Mouse (Mus musculus): ENCODE measurements around the gene Lgmn. TPM values are rescaled to one million over a fixed set of nuclear protein-coding genes. Genes with fewer than 3 reads are reported as not detected.

Gene Lgmn
- polyA plus RNA-seq, 1 experiment from 2014 or later, result 84.1 TPM

GRCm38 (mm10) chr12:102382180-102382579 lies 57.4 kb downstream of the Lgmn start:
- ATAC-seq, result no peak
- Histone ChIP-seq H3K36me3 (peaks cover 5% of the 10 kb centered on the region; the same call in 1 of the 2 replicates), H3K27ac (no peak overlapping the region), H3K4me2 (replicated peaks) (no peak overlapping the region), H3K4me3 (replicated peaks) (no peak overlapping the region), H3K9ac (no peak overlapping the region), H3K27me3 (replicated peaks) (no peaks in the 10 kb centered on the region), H3K9me3 (no peaks in the 10 kb centered on the region), H3K4me1 (replicated peaks) (no peaks in the 10 kb centered on the region)
- WGBS, result 80% methylated on average over 8 of the region's 8 CpGs

GRCm38 (mm10) chr12:102372322-102372721 lies 67.3 kb downstream of the Lgmn start:
- Histone ChIP-seq H3K36me3 (peaks cover 8% of the 10 kb centered on the region), H3K9ac (no peak overlapping the region), H3K4me1 (replicated peaks) (peaks cover 8% of the 10 kb centered on the region), H3K9me3 (no peaks in the 10 kb centered on the region), H3K27me3 (replicated peaks) (no peaks in the 10 kb centered on the region), H3K4me2 (replicated peaks) (no peak overlapping the region), H3K27ac (no peak overlapping the region), H3K4me3 (replicated peaks) (no peak overlapping the region)
- WGBS, result 88% methylated on average over 3 of the region's 3 CpGs
- no peak for ATAC-seq

GRCm38 (mm10) chr12:102370931-102371500 lies 68.6 kb downstream of the Lgmn start:
- H3K4me1 ChIP-seq (replicated peaks), result peaks cover 8% of the 10 kb centered on the region
- no peaks in the 10 kb centered on the region for H3K27me3 ChIP-seq (replicated peaks)
- H3K36me3 ChIP-seq, result peaks cover 8% of the 10 kb centered on the region
- H3K4me2 ChIP-seq (replicated peaks), result no peak overlapping the region
- H3K4me3 ChIP-seq (replicated peaks), result no peak overlapping the region
- 79% methylated on average over 4 of the region's 4 CpGs for WGBS
- no peak for ATAC-seq
- no peak overlapping the region for H3K9ac ChIP-seq
- H3K9me3 ChIP-seq, result no peaks in the 10 kb centered on the region
- H3K27ac ChIP-seq, result no peak overlapping the region

GRCm38 (mm10) chr12:102369488-102370235 lies 70.0 kb downstream of the Lgmn start:
- no peaks in the 10 kb centered on the region for H3K27me3 ChIP-seq (replicated peaks)
- no peak overlapping the region for H3K27ac ChIP-seq
- H3K4me1 ChIP-seq (replicated peaks), result peaks cover 8% of the 10 kb centered on the region
- H3K9me3 ChIP-seq, result no peaks in the 10 kb centered on the region
- WGBS, result 68% methylated on average over 22 of the region's 22 CpGs
- H3K4me3 ChIP-seq (replicated peaks), result no peak overlapping the region
- H3K9ac ChIP-seq, result no peak overlapping the region
- no peak overlapping the region for H3K4me2 ChIP-seq (replicated peaks)
- no peak for ATAC-seq
- H3K36me3 ChIP-seq, result peaks cover 8% of the 10 kb centered on the region

GRCm38 (mm10) chr12:102368556-102368955 lies 71.1 kb downstream of the Lgmn start:
- WGBS, result 88% methylated on average over 14 of the region's 14 CpGs

GRCm38 (mm10) chr12:102368066-102368465 lies 71.5 kb downstream of the Lgmn start:
- WGBS, result 72% methylated on average over 7 of the region's 7 CpGs

More at GRCm38 (mm10) chr12:102368556-102368955, 71.1 kb downstream of the Lgmn start:
- Histone ChIP-seq H3K4me2 (replicated peaks) (no peak overlapping the region), H3K27ac (no peak overlapping the region), H3K36me3 (peaks cover 5% of the 10 kb centered on the region), H3K4me3 (replicated peaks) (no peak overlapping the region), H3K27me3 (replicated peaks) (no peaks in the 10 kb centered on the region), H3K9me3 (no peaks in the 10 kb centered on the region), H3K9ac (no peak overlapping the region), H3K4me1 (replicated peaks) (peaks cover 8% of the 10 kb centered on the region)
- peak; percentile 8; the same call in 1 of the 2 replicates for ATAC-seq

GRCm38 (mm10) chr12:102367075-102367474 lies 72.5 kb downstream of the Lgmn start:
- WGBS, result 77% methylated on average over 3 of the region's 3 CpGs
- ATAC-seq, result no peak

More at GRCm38 (mm10) chr12:102368066-102368465, 71.5 kb downstream of the Lgmn start:
- no peak overlapping the region for H3K4me3 ChIP-seq (replicated peaks)
- peaks cover 5% of the 10 kb centered on the region for H3K36me3 ChIP-seq
- H3K4me1 ChIP-seq (replicated peaks), result peaks cover 8% of the 10 kb centered on the region
- H3K27me3 ChIP-seq (replicated peaks), result no peaks in the 10 kb centered on the region
- H3K9ac ChIP-seq, result no peak overlapping the region
- no peak for ATAC-seq
- no peak overlapping the region for H3K27ac ChIP-seq
- H3K9me3 ChIP-seq, result no peaks in the 10 kb centered on the region
- H3K4me2 ChIP-seq (replicated peaks), result no peak overlapping the region

GRCm38 (mm10) chr12:102366126-102366816 lies 73.3 kb downstream of the Lgmn start:
- WGBS, result 91% methylated on average over 9 of the region's 9 CpGs

More at GRCm38 (mm10) chr12:102367075-102367474, 72.5 kb downstream of the Lgmn start:
- no peak overlapping the region for H3K4me2 ChIP-seq (replicated peaks)
- H3K4me3 ChIP-seq (replicated peaks), result no peak overlapping the region
- H3K9me3 ChIP-seq, result no peaks in the 10 kb centered on the region
- peaks cover 8% of the 10 kb centered on the region for H3K36me3 ChIP-seq
- H3K4me1 ChIP-seq (replicated peaks), result peaks cover 8% of the 10 kb centered on the region
- no peak overlapping the region for H3K27ac ChIP-seq
- no peaks in the 10 kb centered on the region for H3K27me3 ChIP-seq (replicated peaks)
- no peak overlapping the region for H3K9ac ChIP-seq

GRCm38 (mm10) chr12:102365016-102365415 lies 74.6 kb downstream of the Lgmn start:
- ATAC-seq, result no peak
- H3K4me3 ChIP-seq (replicated peaks), result no peak overlapping the region
- H3K27me3 ChIP-seq (replicated peaks), result no peaks in the 10 kb centered on the region
- WGBS, result 91% methylated on average over 7 of the region's 7 CpGs
- H3K4me1 ChIP-seq (replicated peaks), result peaks cover 8% of the 10 kb centered on the region
- no peak overlapping the region for H3K9ac ChIP-seq
- H3K9me3 ChIP-seq, result no peaks in the 10 kb centered on the region
- H3K27ac ChIP-seq, result no peak overlapping the region
- no peak overlapping the region for H3K4me2 ChIP-seq (replicated peaks)
- peaks cover 16% of the 10 kb centered on the region; the same call in 1 of the 2 replicates for H3K36me3 ChIP-seq

More at GRCm38 (mm10) chr12:102366126-102366816, 73.3 kb downstream of the Lgmn start:
- no peak overlapping the region for H3K4me2 ChIP-seq (replicated peaks)
- no peak for ATAC-seq
- no peak overlapping the region for H3K27ac ChIP-seq
- no peaks in the 10 kb centered on the region for H3K9me3 ChIP-seq
- H3K4me3 ChIP-seq (replicated peaks), result no peak overlapping the region
- peaks cover 8% of the 10 kb centered on the region for H3K4me1 ChIP-seq (replicated peaks)
- no peak overlapping the region for H3K9ac ChIP-seq
- peaks cover 10% of the 10 kb centered on the region for H3K36me3 ChIP-seq
- no peaks in the 10 kb centered on the region for H3K27me3 ChIP-seq (replicated peaks)

GRCm38 (mm10) chr12:102361189-102362161 lies 78.1 kb downstream of the Lgmn start:
- no peak for ATAC-seq
- Histone ChIP-seq H3K27me3 (replicated peaks) (no peaks in the 10 kb centered on the region), H3K4me2 (replicated peaks) (no peak overlapping the region), H3K27ac (no peak overlapping the region), H3K9ac (no peak overlapping the region), H3K4me3 (replicated peaks) (no peak overlapping the region), H3K36me3 (peaks cover 20% of the 10 kb centered on the region), H3K4me1 (replicated peaks) (no peaks in the 10 kb centered on the region), H3K9me3 (no peaks in the 10 kb centered on the region)
- 94% methylated on average over 10 of the region's 10 CpGs for WGBS

- no peak overlapping the region for H3K27ac ChIP-seq
- no peak for ATAC-seq
- H3K4me3 ChIP-seq (replicated peaks), result no peak overlapping the region
- H3K9me3 ChIP-seq, result no peaks in the 10 kb centered on the region
- H3K9ac ChIP-seq, result no peak overlapping the region
- no peaks in the 10 kb centered on the region for H3K4me1 ChIP-seq (replicated peaks)
- H3K27me3 ChIP-seq (replicated peaks), result no peaks in the 10 kb centered on the region
- H3K4me2 ChIP-seq (replicated peaks), result no peak overlapping the region
- 89% methylated on average over 4 of the region's 4 CpGs for WGBS
- peaks cover 20% of the 10 kb centered on the region for H3K36me3 ChIP-seq
Observed at GRCm38 (mm10) chr12:102359390-102359789, 80.2 kb downstream of the Lgmn start.

All from intestine, embryonic 15.5 days (tissue).